Mouse (Mus musculus): Measurements from ENCODE around the gene Rab32.

DNA sequence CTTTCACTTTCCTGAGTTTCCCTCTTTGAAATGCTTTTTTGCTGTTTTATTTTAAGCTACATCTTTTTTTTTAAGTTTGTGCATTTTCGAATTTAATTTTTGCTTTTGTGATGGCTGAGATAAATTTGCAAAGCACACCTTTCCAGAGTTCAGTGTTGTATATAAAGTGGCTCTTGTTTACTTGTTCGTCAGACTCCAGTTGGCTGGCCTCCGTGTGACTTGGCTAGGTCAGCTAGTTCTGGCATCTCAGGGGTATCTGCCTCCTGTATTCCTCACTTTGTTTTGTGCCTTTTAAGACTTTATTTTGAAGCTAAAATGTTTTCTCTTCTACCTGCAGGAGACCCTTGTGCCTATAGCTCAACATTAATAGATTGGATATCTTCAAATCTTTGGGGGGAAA is 22.7 kb upstream of the Rab32 start:
- no peak for TF ChIP-seq CTCF (IDR thresholded peaks at IDR 0.05; ENCODE audit: borderline replicate concordance, insufficient read depth, low read depth, low read length)
- TF ChIP-seq POLR2A (IDR thresholded peaks at IDR 0.05; ENCODE audit: borderline replicate concordance, insufficient read depth, low read length) = no peak
